Mouse (Mus musculus) left cerebral cortex, adult 8-10 months (tissue): Measurements from ENCODE around the gene Wnt9a. TPM values are rescaled to one million over a fixed set of nuclear protein-coding genes. Genes with fewer than 3 reads are reported as not detected.

Experiments
- DNase-seq, 2 experiments: peaks; one replicate each; pipeline ENCODE4 v3.0.0; 2022; ENCODE audit warnings: low spot score in 2 of 2
- total RNA-seq, 4 experiments: library from RNA; stranded (reverse); gene quantifications; 2 replicates each; pipeline ENCODE4 v1.2.4; 2022

Gene Wnt9a
- total RNA-seq, 4 experiments from 2014 or later: 14.1 to 15.6 (median 14.9) TPM

- DNase-seq: peak in 1 of 2 experiments; percentile 85
These were observed 3.8 kb upstream of the Wnt9a start for GRCm38 (mm10) chr11:59302700-59303569.

GRCm38 (mm10) chr11:59305008-59305820 is 1.5 kb upstream of the Wnt9a start:
- peak in 1 of 2 experiments; percentile 83 for DNase-seq

GRCm38 (mm10) chr11:59305821-59306215 is 910 bp upstream of the Wnt9a start:
- peak in 1 of 2 experiments; percentile 47 for DNase-seq

GRCm38 (mm10) chr11:59307422-59308163 is 865 bp downstream of the Wnt9a start:
- peak; percentile 63 to 66 for DNase-seq

- no peak for DNase-seq
These were observed 1.4 kb downstream of the Wnt9a start for GRCm38 (mm10) chr11:59308164-59308542.

GRCm38 (mm10) chr11:59308625-59309024 is 1.9 kb downstream of the Wnt9a start:
- DNase-seq: no peak

- DNase-seq: peak in 1 of 2 experiments; percentile 4
These were observed 2.5 kb downstream of the Wnt9a start for GRCm38 (mm10) chr11:59309106-59309805.

GRCm38 (mm10) chr11:59309976-59310375 is 3.2 kb downstream of the Wnt9a start:
- DNase-seq: peak in 1 of 2 experiments; percentile 6

- DNase-seq: no peak
These were observed 5.3 kb downstream of the Wnt9a start for GRCm38 (mm10) chr11:59312060-59312459.

GRCm38 (mm10) chr11:59312501-59312900 is 5.8 kb downstream of the Wnt9a start:
- no peak for DNase-seq

- DNase-seq: no peak
These were observed 6.5 kb downstream of the Wnt9a start for GRCm38 (mm10) chr11:59313029-59313811.

- no peak for DNase-seq
These were observed 7.2 kb downstream of the Wnt9a start for GRCm38 (mm10) chr11:59313944-59314343.

GRCm38 (mm10) chr11:59316517-59316916 is 9.8 kb downstream of the Wnt9a start:
- no peak for DNase-seq

- no peak for DNase-seq
These were observed 16.3 kb downstream of the Wnt9a start for GRCm38 (mm10) chr11:59322988-59323387.

- no peak for DNase-seq
These were observed 18.0 kb downstream of the Wnt9a start for GRCm38 (mm10) chr11:59324777-59325176.

GRCm38 (mm10) chr11:59327625-59328024 is 20.9 kb downstream of the Wnt9a start:
- DNase-seq: no peak

GRCm38 (mm10) chr11:59329616-59330015 is 22.9 kb downstream of the Wnt9a start:
- no peak for DNase-seq

- no peak for DNase-seq
These were observed 23.8 kb downstream of the Wnt9a start for GRCm38 (mm10) chr11:59330560-59330959.

GRCm38 (mm10) chr11:59331167-59331869 is 24.6 kb downstream of the Wnt9a start:
- DNase-seq: no peak
